Mouse (Mus musculus) embryonic facial prominence, embryonic 11.5 days (tissue): ENCODE measurements around the gene Fbxw24. TPM values are rescaled to one million over a fixed set of nuclear protein-coding genes. Genes with fewer than 3 reads are reported as not detected.
"Not testable (repeated sequence)": the region's sequence is repeated elsewhere in the genome, so short reads cannot be mapped to it uniquely, and the experiment has no call there.

Source experiments
- ATAC-seq: fragments of 200-750 bp; cut with Nextera tagmentation; replicated peaks from 2 replicates; pipeline ENCODE4 v1.8.0; 2017; ENCODE audit warnings: low read depth; ENCODE audit not compliant: insufficient number of reproducible peaks, low FRiP score, low TSS enrichment
- DNase-seq: peaks from one replicate; pipeline ENCODE4 v3.0.0-alpha.2; 2015; ENCODE audit warnings: low spot score
- H3K27ac ChIP-seq: fragments of 300-500 bp; sonication (generic); replicated peaks from 2 replicates; pipeline ENCODE4 v1.5.1; 2014; ENCODE audit warnings: mild to moderate bottlenecking, low read depth, low read length, control low read depth
- H3K27me3 ChIP-seq: fragments of 300-500 bp; sonication (generic); 2 replicates; pipeline ENCODE4 v1.6.1; 2014; ENCODE audit warnings: mild to moderate bottlenecking, low read length, moderate library complexity, mixed read lengths; ENCODE audit not compliant: control insufficient read depth, insufficient read depth
- H3K36me3 ChIP-seq: fragments of 300-500 bp; sonication (generic); replicated peaks from 2 replicates; pipeline ENCODE4 v1.6.1; 2014; ENCODE audit warnings: low read depth, mild to moderate bottlenecking, low read length, moderate library complexity, mixed read lengths; ENCODE audit not compliant: control insufficient read depth, insufficient read depth
- H3K4me1 ChIP-seq: fragments of 300-500 bp; sonication (generic); 2 replicates; pipeline ENCODE4 v1.6.1; 2014; ENCODE audit warnings: low read length, mixed read lengths; ENCODE audit not compliant: control insufficient read depth, insufficient read depth
- H3K4me2 ChIP-seq: fragments of 300-500 bp; sonication (generic); 2 replicates; pipeline ENCODE4 v1.6.1; 2014; ENCODE audit warnings: low read depth, mild to moderate bottlenecking, control low read depth, low read length, moderate library complexity
- H3K4me3 ChIP-seq: fragments of 300-500 bp; sonication (generic); 2 replicates; pipeline ENCODE4 v1.5.1; 2014; ENCODE audit warnings: low read depth, low read length, control low read depth
- H3K9ac ChIP-seq: fragments of 300-500 bp; sonication (generic); replicated peaks from 2 replicates; pipeline ENCODE4 v1.6.1; 2014; ENCODE audit warnings: mild to moderate bottlenecking, control low read depth, low read length
- H3K9me3 ChIP-seq: fragments of 300-500 bp; sonication (generic); replicated peaks from 2 replicates; pipeline ENCODE4 v1.6.1; 2016; ENCODE audit warnings: mild to moderate bottlenecking, low read length, inconsistent platforms, mixed read lengths; ENCODE audit not compliant: control insufficient read depth
- WGBS: fragments of 180-500 bp; shearing (Covaris S2); extraction: QIAGEN DNeasy Blood & Tissue Kit; methylation state at CpG from one replicate; pipeline ENCODE4 v1.1.7; 2014; 5-methylcytosine and 5-hydroxymethylcytosine counted together
- polyA plus RNA-seq: library from polyadenylated mRNA; unstranded; fragments of >200 nt; fragmentation: Nextera tagmentation; extraction: Ambion mirVana; gene quantifications from 2 replicates; pipeline ENCODE4 v1.2.1, GENCODE M21; 2014

Gene Fbxw24
- polyA plus RNA-seq, 1 experiment from 2014 or later = 0.14 TPM

DNA sequence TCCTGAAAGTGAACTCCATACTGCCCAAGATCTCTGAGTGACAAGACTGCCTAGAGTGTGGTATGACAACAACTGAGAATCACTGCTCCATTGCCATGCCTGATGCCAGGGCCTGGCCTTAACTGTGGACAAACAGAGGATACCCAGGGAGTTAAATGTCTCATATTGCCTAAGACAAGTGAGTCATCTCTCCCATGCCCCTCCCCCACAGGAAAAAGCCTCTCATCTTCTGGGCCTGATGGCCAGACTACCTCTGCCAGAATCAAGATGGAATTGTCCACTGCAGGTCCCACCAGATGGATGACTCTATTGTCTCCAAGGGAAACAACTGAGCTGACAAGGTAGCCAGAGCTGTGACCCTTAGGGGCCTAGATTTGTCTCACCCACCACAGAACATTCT, 63.8 kb downstream of the Fbxw24 start:
- H3K27me3 ChIP-seq, H3K27ac ChIP-seq, H3K4me1 ChIP-seq, DNase-seq, H3K9ac ChIP-seq, H3K9me3 ChIP-seq, H3K4me3 ChIP-seq, ATAC-seq, H3K36me3 ChIP-seq, H3K4me2 ChIP-seq: not testable (repeated sequence)

DNA sequence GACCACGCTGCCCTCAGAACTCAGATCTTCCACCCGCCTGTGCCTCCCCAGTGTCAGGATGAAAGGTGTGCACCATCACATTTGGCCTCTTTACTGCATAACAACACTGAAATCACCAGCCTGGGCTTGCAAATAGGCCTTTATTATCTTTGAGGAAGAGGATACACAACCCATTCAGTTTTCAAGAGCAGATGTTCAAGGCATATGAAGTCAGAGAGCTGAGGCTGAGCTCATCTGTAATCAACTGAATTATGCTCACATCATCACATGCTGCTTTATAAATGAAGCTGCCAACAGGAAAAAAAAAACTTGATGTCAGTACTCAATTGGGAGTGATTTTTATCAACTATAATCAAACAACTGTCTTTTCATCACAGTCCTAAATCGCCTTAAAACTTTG, 73.4 kb downstream of the Fbxw24 start:
- 77% methylated on average over 3 of the region's 3 CpGs for WGBS
- H3K9me3 ChIP-seq = no peaks in the 10 kb centered on the region

More for the DNA sequence above, 73.4 kb downstream of the Fbxw24 start:
- H3K4me2 ChIP-seq = no peak overlapping the region
- no peak overlapping the region for H3K9ac ChIP-seq
- H3K27ac ChIP-seq = no peak overlapping the region
- ATAC-seq = no peak
- no peaks in the 10 kb centered on the region for H3K4me1 ChIP-seq
- no peaks in the 10 kb centered on the region for H3K36me3 ChIP-seq
- H3K4me3 ChIP-seq = no peak overlapping the region
- H3K27me3 ChIP-seq = no peaks in the 10 kb centered on the region
- DNase-seq = no peak

Other genes with a start within 250 kb of the Fbxw24 start
- not detected in 2 replicates for gene Fbxw22, start 221.8 kb downstream of the Fbxw24 start, polyA plus RNA-seq
- not detected in 2 replicates for gene Fbxw16, start 176.9 kb downstream of the Fbxw24 start, polyA plus RNA-seq
- gene Fbxw19, start 130.2 kb downstream of the Fbxw24 start, polyA plus RNA-seq = not detected in 2 replicates
- gene Fbxw15, start 57.8 kb downstream of the Fbxw24 start, polyA plus RNA-seq = not detected in 2 replicates
- not detected in 2 replicates for gene Fbxw25, start 38.6 kb upstream of the Fbxw24 start, polyA plus RNA-seq
- gene Fbxw18, start 76.6 kb upstream of the Fbxw24 start, polyA plus RNA-seq = 0.14 TPM in 1 of 2 replicates, not detected in the other
- gene Fbxw26, start 120.0 kb upstream of the Fbxw24 start, polyA plus RNA-seq = not detected in 2 replicates
- not detected in 2 replicates for gene Fbxw27, start 164.6 kb upstream of the Fbxw24 start, polyA plus RNA-seq
- gene Spink8, start 186.2 kb upstream of the Fbxw24 start, polyA plus RNA-seq = not detected in 2 replicates
- gene Nme6, start 206.7 kb upstream of the Fbxw24 start, polyA plus RNA-seq = 89.7 and 97.5 TPM in 2 replicates
- gene Camp, start 223.6 kb upstream of the Fbxw24 start, polyA plus RNA-seq = 0.78 and 0.87 TPM in 2 replicates
- 38.6 and 44.1 TPM in 2 replicates for gene Cdc25a, start 249.5 kb upstream of the Fbxw24 start, polyA plus RNA-seq